Mouse (Mus musculus): ENCODE measurements around the gene Arhgef33.
A peak's percentile ranks its signal among the peaks of the same experiment; 100 is the strongest.
"Not testable (repeated sequence)": the region's sequence is repeated elsewhere in the genome, so short reads cannot be mapped to it uniquely, and the experiment has no call there.

Arhgef33 gene

DNA sequence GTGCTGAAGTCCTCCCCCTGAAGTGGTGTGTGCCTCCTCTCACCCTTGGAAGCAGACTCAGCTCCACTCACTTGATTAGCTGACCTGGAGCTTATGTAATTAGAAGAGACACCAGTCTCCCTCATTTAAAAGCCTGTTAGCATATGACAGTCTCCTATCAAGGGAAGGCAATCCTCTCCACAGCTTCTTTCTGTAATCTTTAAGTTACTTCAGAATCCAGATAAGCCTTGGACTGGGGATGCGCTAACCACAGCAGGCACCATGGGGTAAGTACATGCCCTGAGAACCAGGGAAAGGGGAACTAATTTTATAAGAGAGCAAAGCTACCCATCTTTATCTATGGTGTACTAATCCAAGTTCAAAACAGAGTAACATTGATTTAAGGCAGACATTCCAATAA lies at the start of gene Arhgef33:
Gene Arhgef33 (plus strand): TSS at position 157 of the 400 bp plus-strand sequence.
- no peak for DNase-seq

- DNase-seq = no peak
These were observed 40.1 kb upstream of the Arhgef33 start for GRCm38 (mm10) chr17:80267065-80267464.

DNA sequence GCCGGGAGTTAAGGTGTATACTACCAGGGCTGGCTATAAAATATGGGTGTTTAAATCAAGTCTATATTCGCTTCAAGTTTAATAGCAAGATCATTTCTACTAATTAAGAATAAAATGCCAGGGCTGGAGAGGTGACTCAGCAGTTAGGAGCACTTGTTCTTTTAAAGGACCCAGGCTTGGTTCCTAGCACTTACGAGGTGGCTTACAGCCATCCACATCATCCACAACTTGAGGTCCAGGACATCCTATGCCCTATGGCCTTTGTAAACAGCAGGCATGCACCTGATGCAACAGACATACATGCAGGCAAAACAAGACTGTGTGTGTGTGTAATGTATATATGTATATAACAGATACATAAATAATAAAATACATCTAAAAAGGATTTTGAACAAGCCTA lies 39.1 kb upstream of the Arhgef33 start:
- DNase-seq = no peak

DNA sequence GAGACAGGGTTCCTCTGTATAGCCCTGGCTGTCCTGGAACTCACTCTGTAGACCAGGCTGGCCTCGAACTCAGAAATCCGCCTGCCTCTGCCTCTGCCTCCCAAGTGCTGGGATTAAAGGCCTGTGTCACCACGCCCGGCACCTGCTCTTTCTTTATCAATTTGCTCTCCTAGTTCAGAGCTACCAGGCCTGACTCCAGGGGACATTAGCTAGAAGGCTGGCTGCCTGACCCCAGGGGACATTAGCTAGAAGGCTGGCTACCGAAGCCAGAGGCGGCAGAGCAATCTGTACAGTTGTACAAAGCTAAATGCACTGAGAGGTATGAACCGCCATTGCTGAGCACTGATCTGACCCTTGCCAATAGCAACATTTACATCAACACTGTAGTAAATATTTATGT lies 36.6 kb upstream of the Arhgef33 start:
- DNase-seq = not testable (repeated sequence)

GRCm38 (mm10) chr17:80278255-80278654 lies 29.0 kb upstream of the Arhgef33 start:
- no peak for DNase-seq

- no peak for DNase-seq
These were observed 27.7 kb upstream of the Arhgef33 start for GRCm38 (mm10) chr17:80279340-80280070.

- DNase-seq = no peak
These were observed 22.8 kb upstream of the Arhgef33 start for GRCm38 (mm10) chr17:80284446-80284845.

- DNase-seq = no peak
These were observed 19.2 kb upstream of the Arhgef33 start for GRCm38 (mm10) chr17:80288012-80288411.

DNA sequence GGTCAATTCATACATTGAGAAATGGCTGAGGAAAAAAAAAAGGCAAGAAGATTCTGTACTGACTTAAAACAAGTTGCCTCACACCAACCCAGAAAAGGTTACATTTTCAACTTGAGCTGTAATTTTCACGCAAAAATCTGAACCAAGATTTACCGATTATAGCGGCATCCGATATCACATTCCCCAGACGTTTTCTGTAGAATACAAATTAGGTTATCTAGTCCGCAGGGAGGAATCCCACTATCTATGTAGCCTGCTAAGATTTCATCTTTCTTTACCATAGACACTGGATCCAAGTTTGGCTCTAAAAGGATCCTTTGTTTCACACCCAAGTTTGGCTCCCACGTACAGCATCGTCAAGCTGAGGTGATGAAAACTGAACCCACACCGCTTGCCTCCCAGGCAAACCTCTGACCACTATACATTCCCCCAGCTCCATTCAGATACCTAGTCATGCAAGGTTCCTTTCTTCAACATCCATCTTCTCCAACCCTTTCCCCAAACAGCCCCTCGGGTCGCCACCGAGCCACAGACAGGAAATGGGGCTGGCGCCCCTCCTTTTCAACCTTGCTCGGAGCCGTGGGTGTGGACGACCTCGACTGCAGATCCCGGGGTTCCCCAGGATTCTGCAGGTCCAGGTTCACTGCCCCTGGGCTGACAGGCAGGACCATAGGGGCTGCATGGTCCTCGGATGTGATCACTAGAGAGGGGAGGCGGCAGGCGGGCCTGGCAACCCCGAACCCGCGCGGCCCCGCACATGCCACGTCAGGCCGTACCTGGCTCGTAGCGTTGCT lies 17.7 kb upstream of the Arhgef33 start:
- DNase-seq = no peak

DNA sequence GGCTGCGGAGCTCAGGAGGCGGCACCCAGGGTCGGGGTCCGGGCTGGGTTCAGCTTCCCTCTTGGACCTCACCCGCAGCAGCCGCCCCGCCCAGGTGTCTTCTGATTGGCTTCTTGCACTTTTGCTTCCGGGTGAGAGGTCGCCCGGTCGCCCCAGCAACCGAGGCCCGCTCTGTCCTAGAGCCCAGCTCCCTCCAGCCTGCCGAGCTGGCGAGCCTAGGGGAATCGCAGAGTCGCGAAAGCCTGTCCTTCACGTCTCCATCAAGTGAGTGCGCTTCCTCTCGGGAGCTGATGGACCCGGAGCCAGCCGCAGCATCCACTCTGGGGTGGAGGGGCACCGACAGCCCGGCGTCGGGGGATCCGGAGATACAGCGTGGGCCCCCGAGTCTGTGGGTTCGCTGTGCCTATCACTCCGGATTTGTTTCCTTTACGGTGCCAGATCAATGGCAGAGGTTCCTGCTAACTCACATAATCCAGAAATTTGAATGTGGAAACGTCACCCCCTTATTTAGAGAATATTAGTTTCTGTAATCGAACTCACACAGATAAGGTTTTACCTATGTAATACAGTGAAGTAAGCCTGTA lies 17.0 kb upstream of the Arhgef33 start, which contains the start of the genes Morn2 and Dhx57:
Gene Morn2 (plus strand): TSS at position 130 of the 584 bp plus-strand sequence.
Gene Dhx57 (minus strand): TSS at position 403 of the 584 bp plus-strand sequence.
- DNase-seq = peak; percentile 97

DNA sequence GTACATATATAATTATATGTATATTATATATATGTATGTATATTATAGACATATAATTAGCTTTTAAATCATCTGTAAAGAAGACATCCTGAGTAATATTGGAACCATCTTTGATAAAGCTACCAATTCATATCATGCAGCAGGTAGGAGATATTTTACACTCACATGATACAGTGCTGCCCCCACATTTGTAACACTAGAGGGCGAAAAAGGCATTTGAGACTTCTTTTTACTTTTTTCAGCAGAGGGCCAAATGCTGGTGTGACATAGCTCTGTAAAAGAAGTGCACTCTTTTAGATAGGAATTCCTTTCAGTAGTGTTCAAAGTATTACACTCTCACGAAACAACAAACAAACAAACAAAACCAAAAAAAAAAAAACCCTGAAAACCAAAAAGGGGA lies 16.1 kb upstream of the Arhgef33 start:
- DNase-seq = no peak

DNA sequence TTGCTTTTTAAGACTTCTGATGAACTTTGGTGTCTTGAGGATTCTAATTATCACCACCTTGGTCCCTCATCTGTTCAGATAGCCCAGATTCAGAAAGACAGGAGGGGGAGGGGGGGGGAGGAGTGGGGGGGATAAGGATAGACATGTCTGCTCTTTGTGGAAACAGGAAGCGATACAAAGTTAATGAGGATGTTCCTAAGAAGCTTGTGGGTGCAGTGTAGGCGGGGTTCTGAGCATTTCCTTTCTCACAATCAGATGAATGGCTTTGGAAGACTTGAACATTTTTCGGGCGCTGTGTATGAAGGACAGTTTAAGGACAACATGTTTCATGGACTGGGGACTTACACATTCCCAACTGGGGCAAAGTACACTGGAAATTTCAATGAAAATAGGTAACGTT lies 11.9 kb upstream of the Arhgef33 start:
- no peak for DNase-seq

DNA sequence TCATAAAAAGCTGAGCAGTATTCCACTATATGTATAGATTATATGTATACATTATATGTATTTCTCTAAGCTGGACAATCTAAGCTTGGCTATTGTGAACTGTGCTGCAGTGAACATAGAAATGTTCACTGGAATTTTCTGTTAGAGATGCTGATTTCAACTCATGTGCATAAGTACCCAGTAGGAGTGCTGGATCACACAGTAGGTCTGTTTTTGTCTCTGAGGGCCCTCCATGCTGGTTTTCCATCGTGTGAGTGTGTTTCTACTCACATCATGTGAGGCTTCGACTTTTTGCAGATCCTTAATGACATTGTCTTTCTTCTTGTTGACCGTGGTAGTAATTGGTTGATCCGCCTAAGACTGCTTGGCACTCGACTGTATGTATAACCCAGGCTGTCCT lies 8.4 kb upstream of the Arhgef33 start:
- no peak for DNase-seq

GRCm38 (mm10) chr17:80311761-80312160 lies 4.6 kb downstream of the Arhgef33 start:
- DNase-seq = no peak

- DNase-seq = no peak
These were observed 5.2 kb downstream of the Arhgef33 start for GRCm38 (mm10) chr17:80312405-80312804.

- no peak for DNase-seq
These were observed 15.0 kb downstream of the Arhgef33 start for GRCm38 (mm10) chr17:80322228-80322627.

DNA sequence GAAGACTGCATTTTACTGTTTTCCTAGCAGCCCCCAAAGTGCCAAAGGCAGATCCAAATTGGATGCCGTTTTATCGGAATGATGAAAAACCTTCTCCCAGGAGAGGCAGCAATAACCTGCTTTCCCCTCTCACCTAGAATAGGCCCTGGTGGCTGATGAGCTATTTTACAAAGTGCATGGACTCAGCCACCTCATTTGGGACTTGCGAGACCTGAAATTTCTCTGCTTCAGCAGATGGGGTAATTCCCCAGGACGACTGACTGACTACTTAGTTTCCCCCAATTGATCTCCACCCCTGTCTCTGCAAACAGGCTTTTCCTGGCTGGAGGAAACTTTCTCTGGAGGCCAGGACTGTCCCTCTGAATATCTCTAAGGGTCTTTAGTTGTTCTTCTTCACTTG lies 15.8 kb downstream of the Arhgef33 start:
- DNase-seq = no peak

GRCm38 (mm10) chr17:80323658-80324057 lies 16.5 kb downstream of the Arhgef33 start:
- DNase-seq = no peak

DNA sequence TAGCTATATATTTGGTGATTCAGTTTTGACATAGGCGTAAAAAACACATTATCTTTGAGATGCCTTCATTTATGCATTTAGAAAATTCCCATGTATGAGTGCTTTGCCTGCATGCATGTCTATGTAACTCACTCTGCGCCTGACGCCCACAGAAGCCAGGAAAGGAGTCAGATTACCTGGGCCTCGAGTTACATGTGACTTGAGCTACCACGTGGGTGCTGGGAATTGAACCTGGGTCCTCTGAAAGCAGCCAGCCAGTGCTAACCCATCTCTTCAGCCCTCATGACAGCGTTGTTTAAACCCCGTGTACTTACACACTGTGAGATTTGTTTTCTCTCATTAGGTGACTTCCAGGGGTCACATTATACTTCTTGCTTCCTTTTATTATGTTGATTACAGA lies 17.3 kb downstream of the Arhgef33 start:
- no peak for DNase-seq

DNA sequence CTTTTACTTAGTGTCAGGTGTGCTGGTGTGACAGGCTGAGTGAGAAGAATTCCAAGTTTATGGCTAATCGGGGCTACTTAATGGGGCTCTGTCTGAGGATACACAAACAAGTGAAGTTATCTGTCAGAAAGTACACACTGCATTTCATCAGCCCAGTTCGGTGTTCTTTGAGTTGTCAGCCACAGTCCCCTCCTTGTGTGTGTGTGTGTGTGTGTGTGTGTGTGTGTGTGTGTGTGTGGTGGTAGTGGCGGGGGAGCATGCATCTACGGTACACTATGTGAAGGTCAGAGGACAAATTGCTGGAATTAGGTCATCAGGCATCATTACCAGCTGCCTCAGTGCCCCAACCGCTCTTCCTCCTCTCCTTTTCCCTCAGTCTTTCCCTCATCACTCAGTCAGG lies 18.2 kb downstream of the Arhgef33 start:
- no peak for DNase-seq

GRCm38 (mm10) chr17:80326431-80326830 lies 19.2 kb downstream of the Arhgef33 start:
- DNase-seq = no peak

DNA sequence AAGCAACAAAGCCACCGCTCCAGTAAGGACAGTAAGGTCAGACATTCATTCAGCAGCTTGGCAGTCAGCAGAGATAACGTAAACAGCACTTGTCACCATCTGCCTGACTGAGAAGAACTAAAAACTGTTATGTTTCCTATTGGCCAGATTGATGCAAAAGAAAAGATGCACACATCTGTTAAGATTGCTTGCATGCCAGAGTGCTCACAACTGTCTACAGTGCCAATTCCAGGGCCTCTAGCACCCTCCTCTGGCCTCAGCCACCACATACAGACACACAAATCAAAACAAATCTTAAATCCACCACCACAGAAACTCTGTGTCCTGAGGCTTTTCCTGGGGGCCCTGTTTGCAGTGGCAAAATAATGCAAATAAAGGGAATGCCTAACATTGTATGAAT lies 25.2 kb downstream of the Arhgef33 start:
- no peak for DNase-seq

GRCm38 (mm10) chr17:80345277-80345676 lies 38.1 kb downstream of the Arhgef33 start:
- DNase-seq = no peak
